Mouse (Mus musculus) urinary bladder, postnatal 10 days (tissue): ENCODE measurements around the gene Msx1.

Source experiments
- DNase-seq: peaks from one replicate; pipeline ENCODE4 v3.0.0; 2022; ENCODE audit warnings: low spot score

Gene Msx1

DNA sequence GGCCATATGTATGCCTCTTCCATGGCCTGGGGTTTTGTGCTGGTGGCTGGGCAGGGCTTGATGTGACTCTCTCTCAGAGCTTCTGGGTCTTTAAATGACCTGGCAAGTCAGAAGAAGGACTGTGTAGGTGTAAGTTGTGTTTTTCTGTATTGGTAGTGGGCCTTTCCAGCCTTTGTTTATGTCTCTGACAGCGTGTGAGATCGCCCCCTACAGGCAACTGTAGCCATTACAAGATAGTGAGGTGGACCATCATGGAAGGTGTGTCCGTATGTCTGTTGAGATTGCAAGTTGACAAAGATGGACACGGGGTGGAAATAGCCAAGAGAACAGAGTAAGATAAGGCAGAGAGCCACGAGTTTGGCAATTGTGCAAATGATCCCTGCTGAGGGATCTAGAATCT is 32.2 kb downstream of the Msx1 start:
- no peak for DNase-seq

DNA sequence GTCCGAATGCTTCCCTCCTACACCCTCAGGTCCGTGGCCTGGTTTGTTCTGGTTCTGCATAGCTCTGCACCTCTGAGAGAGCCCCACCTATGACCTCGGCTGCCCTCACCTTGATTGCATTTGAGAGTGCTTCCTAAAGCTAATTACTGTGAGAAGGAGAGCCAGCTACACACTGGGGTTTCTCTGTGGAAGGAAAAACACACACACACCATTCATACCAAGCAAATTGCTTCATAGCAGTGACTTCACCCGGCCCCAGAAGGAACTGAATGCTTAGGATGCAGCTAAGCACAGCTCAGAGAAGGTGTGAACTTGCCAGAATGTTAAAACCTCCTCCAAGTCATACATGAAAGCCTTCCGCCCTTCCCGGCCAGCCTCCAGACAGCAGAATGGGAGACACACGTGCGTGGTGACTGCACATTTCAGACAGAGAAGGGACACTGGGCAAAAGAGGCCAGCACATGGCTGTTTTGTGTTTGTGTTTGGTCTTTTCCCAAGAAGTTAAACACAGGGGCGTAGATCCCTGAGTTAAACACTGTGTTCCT is 39.5 kb downstream of the Msx1 start:
- no peak for DNase-seq

DNA sequence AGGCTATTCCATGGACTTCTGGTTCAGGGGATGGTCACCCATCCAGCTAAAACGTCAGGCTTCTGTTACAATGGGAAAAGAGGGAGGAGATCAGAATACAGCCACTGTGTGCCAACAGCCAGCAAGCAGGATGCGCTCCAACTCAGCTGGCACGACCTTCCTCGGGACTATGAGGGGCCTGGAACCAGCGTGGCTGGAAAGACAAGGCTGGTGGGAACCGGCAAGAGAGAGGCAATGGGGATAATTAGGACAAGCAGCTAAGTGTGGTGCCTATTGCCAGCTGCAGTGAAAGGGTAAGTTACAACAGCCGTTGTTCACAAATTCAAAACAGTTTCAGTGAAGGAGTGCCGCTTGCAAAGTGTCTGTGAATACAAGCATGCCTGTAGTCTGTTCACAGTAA is 41.1 kb downstream of the Msx1 start:
- no peak for DNase-seq

DNA sequence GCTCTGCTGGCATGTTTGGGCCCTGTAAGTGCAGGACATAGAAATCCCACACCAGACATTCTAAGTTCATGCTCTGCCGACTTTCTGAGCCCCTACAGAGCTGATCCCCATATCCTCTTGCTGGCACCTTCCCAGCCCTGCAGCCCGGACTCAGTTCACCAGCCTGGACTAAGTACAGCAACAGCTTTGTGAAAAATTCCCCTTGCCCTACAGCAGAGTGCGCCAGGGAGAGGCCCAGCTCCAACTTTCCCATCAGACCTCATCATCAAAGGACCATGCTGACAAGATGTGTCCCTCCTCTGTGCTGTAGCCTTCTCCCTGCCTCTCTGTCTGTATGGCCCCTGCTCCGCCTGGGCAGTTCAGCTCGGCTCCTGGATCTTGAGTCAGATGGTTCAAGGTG is 48.7 kb downstream of the Msx1 start:
- no peak for DNase-seq

DNA sequence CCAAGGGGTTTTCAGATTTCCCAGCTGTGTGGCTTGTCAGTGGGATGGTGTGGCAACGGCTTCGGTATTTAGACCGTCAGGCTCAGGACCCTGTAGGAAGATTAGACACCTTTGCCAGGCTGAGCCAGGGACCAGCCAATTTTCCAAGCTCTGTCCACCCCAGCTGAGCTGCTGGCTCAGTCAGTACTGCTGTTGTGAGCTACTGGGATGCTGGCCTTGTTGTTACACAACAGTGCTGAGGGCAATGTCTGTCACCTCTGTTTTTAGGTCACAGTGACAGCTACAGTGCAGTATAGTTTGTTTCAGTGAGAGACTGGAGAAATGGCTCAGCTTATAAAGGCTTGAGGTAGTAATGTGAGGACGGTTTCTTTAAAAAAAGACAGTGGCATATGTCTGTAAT is 50.4 kb downstream of the Msx1 start:
- DNase-seq: no peak

DNA sequence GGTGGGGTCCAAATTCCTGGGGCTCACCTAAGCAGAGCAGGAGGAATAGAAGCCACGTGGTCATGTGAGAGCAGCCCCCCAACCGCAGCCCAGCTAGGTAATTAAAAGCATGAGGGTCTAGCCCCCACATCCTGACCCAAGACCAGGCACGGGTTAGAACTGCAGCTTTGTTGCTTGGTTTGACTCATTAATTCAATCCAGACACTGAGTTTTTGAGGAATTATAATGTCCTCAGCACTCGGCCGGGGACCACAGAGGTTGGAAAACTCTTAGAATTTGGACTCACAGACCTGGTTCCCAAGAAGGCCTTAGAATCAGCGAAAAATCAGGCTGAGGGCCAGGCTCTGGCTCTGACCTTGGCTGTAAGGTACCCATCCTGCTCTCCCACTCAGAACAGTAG is 53.5 kb downstream of the Msx1 start:
- no peak for DNase-seq
